Mouse (Mus musculus) embryonic facial prominence, embryonic 15.5 days (tissue): ENCODE results near the gene Cntnap5c. TPM values are rescaled to one million over a fixed set of nuclear protein-coding genes. Genes with fewer than 3 reads are reported as not detected.
"Not testable (repeated sequence)": the region's sequence is repeated elsewhere in the genome, so short reads cannot be mapped to it uniquely, and the experiment has no call there.

Source experiments
- ATAC-seq: fragments of 200-750 bp; cut with Nextera tagmentation; 2 replicates; pipeline ENCODE4 v1.8.0; 2017; ENCODE audit warnings: low read depth, moderate TSS enrichment; ENCODE audit not compliant: insufficient number of reproducible peaks, low FRiP score, low TSS enrichment
- H3K27ac ChIP-seq: fragments of 300-500 bp; sonication (generic); replicated peaks from 2 replicates; pipeline ENCODE4 v1.5.1; 2015; ENCODE audit warnings: mild to moderate bottlenecking, inconsistent platforms
- H3K27me3 ChIP-seq: fragments of 300-500 bp; sonication (generic); 2 replicates; pipeline ENCODE4 v1.6.1; 2015; ENCODE audit warnings: inconsistent platforms
- H3K36me3 ChIP-seq: fragments of 300-500 bp; sonication (generic); 2 replicates; pipeline ENCODE4 v1.6.1; 2015; ENCODE audit warnings: mild to moderate bottlenecking, inconsistent platforms
- H3K4me1 ChIP-seq: fragments of 300-500 bp; sonication (generic); 2 replicates; pipeline ENCODE4 v1.6.1; 2015; ENCODE audit warnings: inconsistent platforms
- H3K4me2 ChIP-seq: fragments of 300-500 bp; sonication (generic); replicated peaks from 2 replicates; pipeline ENCODE4 v1.6.1; 2015; ENCODE audit warnings: mild to moderate bottlenecking, inconsistent platforms
- H3K4me3 ChIP-seq: fragments of 300-500 bp; sonication (generic); replicated peaks from 2 replicates; pipeline ENCODE4 v1.5.1; 2015; ENCODE audit warnings: mild to moderate bottlenecking, inconsistent platforms
- H3K9ac ChIP-seq: fragments of 300-500 bp; sonication (generic); 2 replicates; pipeline ENCODE4 v1.6.1; 2015; ENCODE audit warnings: inconsistent platforms
- H3K9me3 ChIP-seq: fragments of 300-500 bp; sonication (generic); replicated peaks from 2 replicates; pipeline ENCODE4 v1.6.1; 2016; ENCODE audit warnings: inconsistent platforms
- WGBS: fragments of 180-500 bp; shearing (Covaris S2); methylation state at CpG from one replicate; pipeline ENCODE4 v1.1.7; 2015; 5-methylcytosine and 5-hydroxymethylcytosine counted together
- polyA plus RNA-seq: library from polyadenylated mRNA; unstranded; fragments of >200 nt; fragmentation: Nextera tagmentation; extraction: Ambion mirVana; gene quantifications from 2 replicates; pipeline ENCODE4 v1.2.1, GENCODE M21; 2015

Cntnap5c gene
- polyA plus RNA-seq, 1 experiment from 2014 or later: not detected

GRCm38 (mm10) chr17:57837090-57837971 is 68.0 kb downstream of the Cntnap5c start:
- Histone ChIP-seq H3K9ac (no peak overlapping the region), H3K4me3 (no peak overlapping the region), H3K27ac (no peak overlapping the region), H3K27me3 (no peaks in the 10 kb centered on the region), H3K4me1 (no peaks in the 10 kb centered on the region), H3K9me3 (no peaks in the 10 kb centered on the region), H3K4me2 (no peak overlapping the region), H3K36me3 (no peaks in the 10 kb centered on the region)
- ATAC-seq: no peak

- H3K9me3 ChIP-seq, H3K4me3 ChIP-seq, H3K9ac ChIP-seq, H3K36me3 ChIP-seq, ATAC-seq, H3K4me2 ChIP-seq, H3K27ac ChIP-seq, H3K27me3 ChIP-seq, H3K4me1 ChIP-seq: not testable (repeated sequence)
- WGBS: no CpG with 5 or more reads among the region's 4 CpGs
These were observed 86.4 kb downstream of the Cntnap5c start for GRCm38 (mm10) chr17:57855811-57856210.

- no peak overlapping the region for H3K9ac ChIP-seq
- H3K27me3 ChIP-seq: no peaks in the 10 kb centered on the region
- no peaks in the 10 kb centered on the region for H3K4me1 ChIP-seq
- H3K4me2 ChIP-seq: no peak overlapping the region
- H3K9me3 ChIP-seq: no peaks in the 10 kb centered on the region
- no peaks in the 10 kb centered on the region for H3K36me3 ChIP-seq
- H3K4me3 ChIP-seq: no peak overlapping the region
- no peak for ATAC-seq
- H3K27ac ChIP-seq: no peak overlapping the region
These were observed 96.6 kb downstream of the Cntnap5c start for GRCm38 (mm10) chr17:57865996-57866395.

- H3K27me3 ChIP-seq: no peaks in the 10 kb centered on the region
- 71% methylated on average over 4 of the region's 4 CpGs for WGBS
These were observed 118.5 kb downstream of the Cntnap5c start for GRCm38 (mm10) chr17:57887742-57888389.

GRCm38 (mm10) chr17:57911770-57912293 is 142.5 kb downstream of the Cntnap5c start:
- no peak for ATAC-seq

More at GRCm38 (mm10) chr17:57887742-57888389, 118.5 kb downstream of the Cntnap5c start:
- H3K4me2 ChIP-seq: no peak overlapping the region
- H3K4me1 ChIP-seq: no peaks in the 10 kb centered on the region
- no peaks in the 10 kb centered on the region for H3K36me3 ChIP-seq
- H3K4me3 ChIP-seq: no peak overlapping the region
- no peaks in the 10 kb centered on the region for H3K9me3 ChIP-seq
- no peak overlapping the region for H3K9ac ChIP-seq
- no peak overlapping the region for H3K27ac ChIP-seq
- ATAC-seq: no peak

GRCm38 (mm10) chr17:57984230-57984629 is 214.9 kb downstream of the Cntnap5c start:
- no peaks in the 10 kb centered on the region for H3K36me3 ChIP-seq
- H3K4me1 ChIP-seq: no peaks in the 10 kb centered on the region
- no peak overlapping the region for H3K9ac ChIP-seq
- H3K4me2 ChIP-seq: no peak overlapping the region
- WGBS: 70% methylated on average over 3 of the region's 3 CpGs
- no peaks in the 10 kb centered on the region for H3K27me3 ChIP-seq
- no peak overlapping the region for H3K27ac ChIP-seq
- no peak overlapping the region for H3K4me3 ChIP-seq
- H3K9me3 ChIP-seq: no peaks in the 10 kb centered on the region
- ATAC-seq: no peak

More at GRCm38 (mm10) chr17:57911770-57912293, 142.5 kb downstream of the Cntnap5c start:
- H3K9ac ChIP-seq: no peak overlapping the region
- H3K4me2 ChIP-seq: no peak overlapping the region
- H3K36me3 ChIP-seq: no peaks in the 10 kb centered on the region
- no peak overlapping the region for H3K4me3 ChIP-seq
- H3K4me1 ChIP-seq: no peaks in the 10 kb centered on the region
- H3K9me3 ChIP-seq: no peaks in the 10 kb centered on the region
- no peaks in the 10 kb centered on the region for H3K27me3 ChIP-seq
- no peak overlapping the region for H3K27ac ChIP-seq

- ATAC-seq: no peak
- Histone ChIP-seq H3K27me3 (no peaks in the 10 kb centered on the region), H3K4me2 (no peak overlapping the region), H3K27ac (no peak overlapping the region), H3K9me3 (no peaks in the 10 kb centered on the region), H3K36me3 (no peaks in the 10 kb centered on the region), H3K4me3 (no peak overlapping the region), H3K4me1 (no peaks in the 10 kb centered on the region), H3K9ac (no peak overlapping the region)
- WGBS: 40% methylated on average over 2 of the region's 2 CpGs
These were observed 219.1 kb downstream of the Cntnap5c start for GRCm38 (mm10) chr17:57988420-57988819.

GRCm38 (mm10) chr17:57996461-57996860 is 227.1 kb downstream of the Cntnap5c start:
- no peaks in the 10 kb centered on the region for H3K36me3 ChIP-seq
- ATAC-seq: no peak
- WGBS: 34% methylated on average over 1 of the region's 1 CpGs

GRCm38 (mm10) chr17:57999080-57999479 is 229.7 kb downstream of the Cntnap5c start:
- no peak for ATAC-seq
- H3K4me3 ChIP-seq: no peak overlapping the region
- no peaks in the 10 kb centered on the region for H3K9me3 ChIP-seq
- H3K27me3 ChIP-seq: no peaks in the 10 kb centered on the region
- H3K4me1 ChIP-seq: no peaks in the 10 kb centered on the region
- H3K36me3 ChIP-seq: no peaks in the 10 kb centered on the region
- no peak overlapping the region for H3K27ac ChIP-seq
- H3K9ac ChIP-seq: no peak overlapping the region
- WGBS: 68% methylated on average over 2 of the region's 2 CpGs
- H3K4me2 ChIP-seq: no peak overlapping the region

More at GRCm38 (mm10) chr17:57996461-57996860, 227.1 kb downstream of the Cntnap5c start:
- Histone ChIP-seq H3K4me1 (no peaks in the 10 kb centered on the region), H3K27me3 (no peaks in the 10 kb centered on the region), H3K4me3 (no peak overlapping the region), H3K27ac (no peak overlapping the region), H3K9ac (no peak overlapping the region), H3K4me2 (no peak overlapping the region), H3K9me3 (no peaks in the 10 kb centered on the region)

GRCm38 (mm10) chr17:58002845-58003244 is 233.5 kb downstream of the Cntnap5c start:
- WGBS: 73% methylated on average over 5 of the region's 5 CpGs
- ATAC-seq: no peak
- H3K27me3 ChIP-seq: no peaks in the 10 kb centered on the region

GRCm38 (mm10) chr17:58003322-58003721 is 234.0 kb downstream of the Cntnap5c start:
- 46% methylated on average over 1 of the region's 1 CpGs for WGBS
- no peak overlapping the region for H3K9ac ChIP-seq
- H3K4me3 ChIP-seq: no peak overlapping the region
- H3K36me3 ChIP-seq: no peaks in the 10 kb centered on the region
- no peaks in the 10 kb centered on the region for H3K4me1 ChIP-seq
- H3K4me2 ChIP-seq: no peak overlapping the region
- no peak overlapping the region for H3K27ac ChIP-seq
- no peaks in the 10 kb centered on the region for H3K9me3 ChIP-seq
- ATAC-seq: no peak
- no peaks in the 10 kb centered on the region for H3K27me3 ChIP-seq

More at GRCm38 (mm10) chr17:58002845-58003244, 233.5 kb downstream of the Cntnap5c start:
- Histone ChIP-seq H3K9ac (no peak overlapping the region), H3K4me3 (no peak overlapping the region), H3K4me1 (no peaks in the 10 kb centered on the region), H3K36me3 (no peaks in the 10 kb centered on the region), H3K4me2 (no peak overlapping the region), H3K9me3 (no peaks in the 10 kb centered on the region), H3K27ac (no peak overlapping the region)
